Mouse (Mus musculus) bone marrow macrophage, adult 2 months (primary cell): Measurements from ENCODE around the gene Ric8b.

Experiments
- CTCF ChIP-seq: IDR thresholded peaks from 2 replicates; pipeline ENCODE4 v1.5.1; 2012; ENCODE audit warnings: low read depth, mild to moderate bottlenecking, low read length, moderate library complexity
- POLR2A ChIP-seq: IDR thresholded peaks from 2 replicates; pipeline ENCODE4 v1.6.1; 2012; ENCODE audit warnings: mild to moderate bottlenecking, low read depth, low read length, borderline replicate concordance

DNA sequence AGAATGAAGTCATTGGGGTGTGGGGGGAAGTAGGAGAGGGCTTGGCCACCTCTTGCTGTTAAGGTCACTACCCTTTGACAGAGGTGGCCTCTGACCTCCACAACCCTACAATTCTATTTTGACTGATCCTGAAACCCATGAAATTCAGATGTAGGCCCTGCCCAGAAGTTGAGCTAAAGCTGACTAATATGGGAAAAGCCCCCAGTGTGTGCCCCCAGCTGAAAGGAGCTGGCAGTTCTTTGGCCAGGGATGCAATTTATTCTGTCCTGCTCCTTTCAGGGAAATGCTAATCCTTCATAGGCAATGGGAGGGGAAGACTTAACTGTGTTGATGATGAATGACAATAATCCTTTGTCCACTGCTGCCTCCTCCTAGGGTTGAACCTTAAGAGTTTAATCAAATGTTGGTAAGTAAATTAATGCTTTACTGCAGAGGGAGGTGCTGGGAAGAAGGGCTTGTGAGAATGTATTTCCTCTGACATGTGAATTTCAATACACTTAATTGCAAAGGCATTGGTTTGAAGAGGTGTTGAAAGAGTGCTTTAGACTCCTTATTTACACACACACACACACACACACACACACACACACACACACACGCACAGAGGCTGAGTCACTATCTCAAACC lies 6.5 kb upstream of the Ric8b start:
- TF ChIP-seq CTCF (no peak), POLR2A (no peak)
